Mouse (Mus musculus) MEL (cell line): ENCODE measurements around the gene 4930426L09Rik.

ENCODE experiments used
- BHLHE40 ChIP-seq: IDR thresholded peaks from 2 replicates; pipeline ENCODE4 v1.6.1; 2012; ENCODE audit warnings: low read depth, mild to moderate bottlenecking, inconsistent platforms, low read length, improper control_type of control experiment, borderline replicate concordance
- CTCF ChIP-seq, 3 experiments: IDR thresholded peaks in 2 of 3; conservative IDR thresholded peaks in 1 of 3; 2 replicates each; pipeline ENCODE4 v1.5.1; 2011 to 2012; ENCODE audit warnings: low read length in 3 of 3, low read depth in 2 of 3, mild to moderate bottlenecking in 2 of 3, improper control_type of control experiment in 1 of 3, inconsistent platforms in 1 of 3, mixed read lengths in 1 of 3, moderate library complexity in 1 of 3; ENCODE audit not compliant: control insufficient read depth in 1 of 3, insufficient read depth in 1 of 3, poor library complexity in 1 of 3, severe bottlenecking in 1 of 3
- EP300 ChIP-seq, 2 experiments: IDR thresholded peaks; 2 replicates each; pipeline ENCODE4 v1.6.1; 2011; ENCODE audit warnings: improper control_type of control experiment in 2 of 2, low read length in 2 of 2, low read depth in 1 of 2, mild to moderate bottlenecking in 1 of 2
- JUND ChIP-seq: IDR thresholded peaks from 2 replicates; pipeline ENCODE4 v1.6.1; 2011; ENCODE audit warnings: low read depth, mild to moderate bottlenecking, improper control_type of control experiment, low read length
- KAT2A ChIP-seq: conservative IDR thresholded peaks from 2 replicates; pipeline ENCODE4 v1.6.1; 2012; ENCODE audit warnings: low read depth, low read length, improper control_type of control experiment, inconsistent platforms
- MAZ ChIP-seq: IDR thresholded peaks from 2 replicates; pipeline ENCODE4 v1.6.1; 2012; ENCODE audit warnings: low read depth, mild to moderate bottlenecking, inconsistent platforms, low read length, improper control_type of control experiment
- MEF2A ChIP-seq: IDR thresholded peaks from 2 replicates; pipeline ENCODE4 v1.6.1; 2014; ENCODE audit warnings: low read depth, mild to moderate bottlenecking, inconsistent platforms, low read length, improper control_type of control experiment; ENCODE audit not compliant: poor library complexity, insufficient replicate concordance, severe bottlenecking; ENCODE audit errors: extremely low read depth
- MYC ChIP-seq: IDR thresholded peaks from 2 replicates; pipeline ENCODE4 v1.6.1; 2011; ENCODE audit warnings: low read depth, mild to moderate bottlenecking, low read length, improper control_type of control experiment, moderate library complexity
- POLR2A ChIP-seq, 2 experiments: IDR thresholded peaks; 2 replicates each; pipeline ENCODE4 v1.6.1; 2011 to 2012; ENCODE audit warnings: low read length in 2 of 2, mild to moderate bottlenecking in 2 of 2, control low read depth in 1 of 2, improper control_type of control experiment in 1 of 2, low read depth in 1 of 2, moderate library complexity in 1 of 2; ENCODE audit not compliant: control insufficient read depth in 1 of 2, insufficient read depth in 1 of 2, poor library complexity in 1 of 2
- SIN3A ChIP-seq: IDR thresholded peaks from 2 replicates; pipeline ENCODE4 v1.6.1; 2012; ENCODE audit warnings: low read length, improper control_type of control experiment, inconsistent platforms
- TAL1 ChIP-seq: IDR thresholded peaks from 2 replicates; pipeline ENCODE4 v1.6.1; 2012; ENCODE audit warnings: mild to moderate bottlenecking, inconsistent platforms, low read length, moderate library complexity, mixed read lengths
- TBP ChIP-seq: IDR thresholded peaks from 2 replicates; pipeline ENCODE4 v1.8.0; 2011; ENCODE audit warnings: low read depth, low read length, improper control_type of control experiment
- USF1 ChIP-seq: IDR thresholded peaks from 2 replicates; pipeline ENCODE4 v1.6.1; 2014; ENCODE audit warnings: low read depth, mild to moderate bottlenecking, inconsistent platforms, low read length, improper control_type of control experiment, moderate library complexity
- ZKSCAN1 ChIP-seq: IDR thresholded peaks from 2 replicates; pipeline ENCODE4 v1.6.1; 2012; ENCODE audit warnings: low read depth, mild to moderate bottlenecking, inconsistent platforms, low read length, improper control_type of control experiment, moderate library complexity

DNA sequence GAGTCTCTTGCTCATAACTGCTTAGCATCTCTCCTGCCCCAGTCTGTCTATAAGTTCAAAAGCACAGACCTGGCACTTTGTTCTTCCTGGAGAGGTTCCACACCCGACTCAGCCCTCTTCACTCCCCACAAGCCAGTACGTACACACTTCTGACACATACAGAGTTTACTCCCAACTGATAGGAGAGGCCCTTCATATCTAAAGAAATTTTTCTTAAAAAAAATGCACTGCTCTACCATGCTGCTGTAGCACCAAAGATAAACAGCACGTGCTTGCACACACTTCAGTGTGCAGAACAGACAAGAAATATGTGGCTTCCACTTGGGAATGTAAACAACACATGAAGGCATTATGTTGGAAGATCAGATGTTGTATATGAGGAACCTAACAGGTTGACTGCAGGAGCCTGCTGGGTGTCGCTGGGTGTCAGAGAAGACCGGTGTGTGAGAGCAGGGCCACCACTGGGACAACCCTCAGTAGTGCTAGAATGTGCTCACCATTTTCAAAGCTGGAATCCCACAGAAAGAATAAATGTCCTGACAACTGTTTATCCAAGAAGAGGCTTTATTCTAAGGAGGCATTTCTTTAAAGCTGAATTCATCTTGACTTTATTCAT lies 29.0 kb upstream of the 4930426L09Rik start:
- TF ChIP-seq CTCF (IDR thresholded peaks at IDR 0.05 in 2 of 3, conservative IDR thresholded peaks at IDR 0.05 in 1 of 3; ENCODE audit: control insufficient read depth in 1 of 3, insufficient read depth in 1 of 3, low read depth in 2 of 3, low read length in 3 of 3, poor library complexity in 1 of 3, severe bottlenecking in 1 of 3) (no peak), POLR2A (IDR thresholded peaks at IDR 0.05; ENCODE audit: control insufficient read depth in 1 of 2, insufficient read depth in 1 of 2, low read depth in 1 of 2, low read length in 2 of 2, poor library complexity in 1 of 2) (no peak), TAL1 (peak; percentile 68), SIN3A (peak; percentile 97), MEF2A (no peak), EP300 (IDR thresholded peaks at IDR 0.05; ENCODE audit: low read depth in 1 of 2, low read length in 2 of 2) (peak; percentile 75 to 87), USF1 (peak; percentile 63; the same call in 1 of the 2 replicates), TBP (no peak), KAT2A (no peak), JUND (no peak), MAZ (no peak), ZKSCAN1 (no peak), MYC (peak; percentile 98), BHLHE40 (peak; percentile 99)
